Mouse (Mus musculus) small intestine, adult 2 months (tissue): ENCODE measurements around the gene C1ra. TPM values are rescaled to one million over a fixed set of nuclear protein-coding genes. Genes with fewer than 3 reads are reported as not detected.
"Not testable (repeated sequence)": the region's sequence is repeated elsewhere in the genome, so short reads cannot be mapped to it uniquely, and the experiment has no call there.

Source experiments
- H3K27ac ChIP-seq: fragments of 200-500 bp; 2 replicates; pipeline ENCODE4 v1.5.1; 2012; ENCODE audit warnings: low read depth, low read length, control low read depth, inconsistent platforms; ENCODE audit not compliant: insufficient read depth
- H3K27me3 ChIP-seq: fragments of 200-500 bp; 2 replicates; pipeline ENCODE4 v1.6.1; 2012; ENCODE audit warnings: mild to moderate bottlenecking, moderate library complexity, low read length, inconsistent platforms; ENCODE audit not compliant: control insufficient read depth, insufficient read depth
- H3K36me3 ChIP-seq: fragments of 200-500 bp; 2 replicates; pipeline ENCODE4 v1.6.1; 2012; ENCODE audit warnings: mild to moderate bottlenecking, low read length, control low read depth, inconsistent platforms; ENCODE audit not compliant: control insufficient read depth, insufficient read depth
- H3K4me1 ChIP-seq: fragments of 200-500 bp; 2 replicates; pipeline ENCODE4 v1.6.1; 2012; ENCODE audit warnings: low read length, inconsistent platforms, mixed read lengths; ENCODE audit not compliant: control insufficient read depth, insufficient read depth, insufficient read length
- H3K4me3 ChIP-seq: fragments of 200-500 bp; 2 replicates; pipeline ENCODE4 v1.5.1; 2012; ENCODE audit warnings: low read depth, mild to moderate bottlenecking, control low read depth, inconsistent platforms, low read length, moderate library complexity
- CTCF ChIP-seq: fragments of 200-500 bp; IDR thresholded peaks from 2 replicates; pipeline ENCODE4 v1.5.1; 2012; ENCODE audit warnings: low read depth, mild to moderate bottlenecking, control low read depth, inconsistent platforms, low read length, moderate library complexity, mixed read lengths; ENCODE audit not compliant: insufficient replicate concordance, insufficient read length; ENCODE audit errors: extremely low read depth
- POLR2A ChIP-seq: fragments of 200-500 bp; IDR thresholded peaks from 2 replicates; pipeline ENCODE4 v1.6.1; 2012; ENCODE audit warnings: low read depth, mild to moderate bottlenecking, control low read depth, inconsistent platforms, low read length, moderate library complexity
- WGBS: fragments of 180-500 bp; shearing (Covaris S2); methylation state at CpG from one replicate; pipeline ENCODE4 v1.1.7; 2018; 5-methylcytosine and 5-hydroxymethylcytosine counted together
- polyA plus RNA-seq: library from polyadenylated mRNA; depleted of rRNA; stranded (reverse); fragments of >200 nt; gene quantifications from 2 replicates; pipeline ENCODE4 v1.2.3, GENCODE M21; 2012

C1ra gene
- polyA plus RNA-seq, 1 experiment = 9.1 TPM

- no peaks in the 10 kb centered on the region for H3K27me3 ChIP-seq
- no peak overlapping the region for H3K4me3 ChIP-seq
- H3K36me3 ChIP-seq = no peaks in the 10 kb centered on the region
- WGBS = 17% methylated on average over 3 of the region's 3 CpGs
- peak overlapping the region; percentile 59; the same call in 1 of the 2 replicates for H3K27ac ChIP-seq
- TF ChIP-seq POLR2A (no peak), CTCF (no peak)
- peaks cover 16% of the 10 kb centered on the region for H3K4me1 ChIP-seq
Observed at GRCm38 (mm10) chr6:124527881-124528280, 15.7 kb downstream of the C1ra start.

- H3K4me3 ChIP-seq = no peak overlapping the region
- WGBS = 38% methylated on average over 8 of the region's 8 CpGs
Observed at GRCm38 (mm10) chr6:124531077-124531476, 18.9 kb downstream of the C1ra start.

GRCm38 (mm10) chr6:124536125-124536829 lies 24.1 kb downstream of the C1ra start:
- H3K4me3 ChIP-seq, H3K36me3 ChIP-seq, H3K4me1 ChIP-seq, H3K27ac ChIP-seq, H3K27me3 ChIP-seq: not testable (repeated sequence)
- 81% methylated on average over 8 of the region's 8 CpGs for WGBS

More at GRCm38 (mm10) chr6:124531077-124531476, 18.9 kb downstream of the C1ra start:
- no peaks in the 10 kb centered on the region for H3K36me3 ChIP-seq
- H3K27ac ChIP-seq = no peak overlapping the region
- H3K27me3 ChIP-seq = no peaks in the 10 kb centered on the region
- TF ChIP-seq CTCF (no peak), POLR2A (no peak)
- peaks cover 16% of the 10 kb centered on the region for H3K4me1 ChIP-seq

- WGBS = 83% methylated on average over 2 of the region's 2 CpGs
- H3K4me3 ChIP-seq, H3K27me3 ChIP-seq, H3K4me1 ChIP-seq, H3K27ac ChIP-seq, H3K36me3 ChIP-seq: not testable (repeated sequence)
Observed at GRCm38 (mm10) chr6:124541176-124541575, 29.0 kb downstream of the C1ra start.

- not testable (repeated sequence) for H3K36me3 ChIP-seq, H3K4me1 ChIP-seq, H3K27me3 ChIP-seq, H3K27ac ChIP-seq
- 0% methylated on average over 1 of the region's 1 CpGs for WGBS
- peak within 1 kb of the TSS; percentile 11; the same call in 1 of the 2 replicates for H3K4me3 ChIP-seq
Observed at GRCm38 (mm10) chr6:124542284-124542683, 30.1 kb downstream of the C1ra start, which contains the start of gene C1s1. Gene C1s1 (minus strand): TSS chr6:124542359.

- 75% methylated on average over 6 of the region's 6 CpGs for WGBS
- no peaks in the 10 kb centered on the region for H3K27me3 ChIP-seq
Observed at GRCm38 (mm10) chr6:124544466-124544865, 32.3 kb downstream of the C1ra start.

GRCm38 (mm10) chr6:124545425-124545824 lies 33.2 kb downstream of the C1ra start:
- no peaks in the 10 kb centered on the region for H3K27me3 ChIP-seq
- H3K4me1 ChIP-seq = peaks cover 8% of the 10 kb centered on the region; the same call in 1 of the 2 replicates
- TF ChIP-seq CTCF (no peak), POLR2A (no peak)
- H3K4me3 ChIP-seq = no peak overlapping the region
- 78% methylated on average over 2 of the region's 2 CpGs for WGBS
- no peak overlapping the region for H3K27ac ChIP-seq
- no peaks in the 10 kb centered on the region for H3K36me3 ChIP-seq

More at GRCm38 (mm10) chr6:124544466-124544865, 32.3 kb downstream of the C1ra start:
- no peak overlapping the region for H3K4me3 ChIP-seq
- H3K4me1 ChIP-seq = peaks cover 7% of the 10 kb centered on the region; the same call in 1 of the 2 replicates
- TF ChIP-seq POLR2A (no peak), CTCF (peak; percentile 24; the same call in 1 of the 2 replicates)
- H3K36me3 ChIP-seq = no peaks in the 10 kb centered on the region
- H3K27ac ChIP-seq = no peak overlapping the region

DNA sequence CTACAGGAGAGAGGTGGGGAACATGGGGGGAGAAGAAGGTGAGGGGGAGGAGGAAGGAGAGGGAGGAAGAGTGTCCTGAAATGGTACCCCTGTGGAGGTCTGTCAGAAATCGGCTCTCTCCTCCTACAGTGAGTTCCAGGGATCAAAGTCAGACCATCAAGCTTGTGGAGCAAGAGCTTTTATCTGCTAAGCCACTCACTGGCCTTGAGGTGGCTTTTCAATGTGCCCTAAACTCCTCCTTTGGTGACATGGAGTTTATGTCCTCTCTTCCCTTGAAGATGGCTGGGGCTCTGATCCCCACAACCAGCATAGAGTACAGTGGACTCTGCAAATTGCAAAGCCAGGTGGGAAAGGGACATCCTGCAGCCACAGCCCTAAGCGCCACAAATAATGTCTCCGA lies 35.8 kb downstream of the C1ra start:
- H3K4me1 ChIP-seq, H3K27ac ChIP-seq, H3K36me3 ChIP-seq, H3K4me3 ChIP-seq, H3K27me3 ChIP-seq: not testable (repeated sequence)
- WGBS = 67% methylated on average over 3 of the region's 3 CpGs
